Mouse (Mus musculus) lung, postnatal 0 days (tissue): Measurements from ENCODE around the gene Limd1. TPM values are rescaled to one million over a fixed set of nuclear protein-coding genes. Genes with fewer than 3 reads are reported as not detected.

Experiments used
- ATAC-seq: fragments of 200-750 bp; cut with Nextera tagmentation; 2 replicates; pipeline ENCODE4 v1.8.0; 2017; ENCODE audit warnings: moderate library complexity
- DNase-seq: peaks from one replicate; pipeline ENCODE4 v3.0.0-alpha.2; 2016; ENCODE audit warnings: low spot score
- H3K27ac ChIP-seq: fragments of 300-500 bp; sonication (generic); 2 replicates; pipeline ENCODE4 v1.5.1; 2014; ENCODE audit warnings: antibody characterized with exemption, mild to moderate bottlenecking, low read length, mixed read lengths
- H3K27me3 ChIP-seq: fragments of 300-500 bp; sonication (generic); replicated peaks from 2 replicates; pipeline ENCODE4 v1.6.1; 2014; ENCODE audit warnings: low read length, mixed read lengths; ENCODE audit not compliant: insufficient read depth
- H3K36me3 ChIP-seq: fragments of 300-500 bp; sonication (generic); 2 replicates; pipeline ENCODE4 v1.6.1; 2014; ENCODE audit warnings: low read length, mixed read lengths; ENCODE audit not compliant: insufficient read depth
- H3K4me1 ChIP-seq: fragments of 300-500 bp; sonication (generic); 2 replicates; pipeline ENCODE4 v1.6.1; 2014; ENCODE audit warnings: antibody characterized with exemption, low read depth, low read length, mixed read lengths; ENCODE audit not compliant: insufficient read depth
- H3K4me2 ChIP-seq: fragments of 300-500 bp; sonication (generic); replicated peaks from 2 replicates; pipeline ENCODE4 v1.6.1; 2014; ENCODE audit warnings: low read depth, mild to moderate bottlenecking, low read length, moderate library complexity, mixed read lengths
- H3K4me3 ChIP-seq: fragments of 300-500 bp; sonication (generic); 2 replicates; pipeline ENCODE4 v1.5.1; 2014; ENCODE audit warnings: low read depth, low read length
- H3K9ac ChIP-seq: fragments of 300-500 bp; sonication (generic); replicated peaks from 2 replicates; pipeline ENCODE4 v1.6.1; 2014; ENCODE audit warnings: low read depth, mild to moderate bottlenecking
- H3K9me3 ChIP-seq: fragments of 300-500 bp; sonication (generic); 2 replicates; pipeline ENCODE4 v1.6.1; 2016; ENCODE audit warnings: low read length, mixed read lengths
- CTCF ChIP-seq: IDR thresholded peaks from 2 replicates; pipeline ENCODE4 v1.5.1; 2016; ENCODE audit warnings: antibody characterized with exemption, mild to moderate bottlenecking
- EP300 ChIP-seq: IDR thresholded peaks from 2 replicates; pipeline ENCODE4 v1.6.1; 2016; ENCODE audit warnings: antibody characterized with exemption, mild to moderate bottlenecking, control low read depth
- WGBS: fragments of 180-500 bp; shearing (Covaris S2); extraction: QIAGEN DNeasy Blood & Tissue Kit; methylation state at CpG from one replicate; pipeline ENCODE4 v1.1.7; 2014; 5-methylcytosine and 5-hydroxymethylcytosine counted together
- polyA plus RNA-seq: library from polyadenylated mRNA; unstranded; fragments of >200 nt; fragmentation: Nextera tagmentation; extraction: Ambion mirVana; gene quantifications from 2 replicates; pipeline ENCODE4 v1.2.1, GENCODE M21; 2015

Gene Limd1
- polyA plus RNA-seq, 1 experiment from 2014 or later, result 56.3 TPM

GRCm38 (mm10) chr9:123507380-123507779 is 28.9 kb downstream of the Limd1 start:
- 86% methylated on average over 2 of the region's 2 CpGs for WGBS
- DNase-seq, result no peak
- H3K4me3 ChIP-seq, result no peak overlapping the region
- no peak for ATAC-seq
- TF ChIP-seq CTCF (peak; percentile 60), EP300 (no peak)
- H3K27me3 ChIP-seq, result no peaks in the 10 kb centered on the region
- no peak overlapping the region for H3K4me2 ChIP-seq
- H3K9ac ChIP-seq, result no peak overlapping the region
- peak overlapping the region; percentile 29 for H3K27ac ChIP-seq
- H3K36me3 ChIP-seq, result peaks cover 18% of the 10 kb centered on the region
- H3K9me3 ChIP-seq, result no peaks in the 10 kb centered on the region
- H3K4me1 ChIP-seq, result peaks cover 13% of the 10 kb centered on the region

GRCm38 (mm10) chr9:123508986-123509385 is 30.5 kb downstream of the Limd1 start:
- Histone ChIP-seq H3K27me3 (no peaks in the 10 kb centered on the region), H3K4me2 (no peak overlapping the region), H3K9ac (no peak overlapping the region), H3K9me3 (no peaks in the 10 kb centered on the region), H3K4me3 (no peak overlapping the region), H3K4me1 (peaks cover 13% of the 10 kb centered on the region), H3K27ac (no peak overlapping the region), H3K36me3 (peaks cover 17% of the 10 kb centered on the region)
- DNase-seq, result no peak
- TF ChIP-seq EP300 (no peak), CTCF (no peak)
- 82% methylated on average over 2 of the region's 2 CpGs for WGBS
- ATAC-seq, result no peak

- TF ChIP-seq EP300 (no peak), CTCF (no peak)
- ATAC-seq, result no peak
- H3K4me2 ChIP-seq, result no peak overlapping the region
- H3K4me3 ChIP-seq, result no peak overlapping the region
- H3K9ac ChIP-seq, result no peak overlapping the region
- H3K36me3 ChIP-seq, result peaks cover 17% of the 10 kb centered on the region
- no peak overlapping the region for H3K27ac ChIP-seq
- DNase-seq, result no peak
- no peaks in the 10 kb centered on the region for H3K27me3 ChIP-seq
- peaks cover 13% of the 10 kb centered on the region for H3K4me1 ChIP-seq
- no peaks in the 10 kb centered on the region for H3K9me3 ChIP-seq
- WGBS, result 61% methylated on average over 8 of the region's 8 CpGs
Observed at GRCm38 (mm10) chr9:123509638-123510604, 31.4 kb downstream of the Limd1 start.

GRCm38 (mm10) chr9:123510926-123511325 is 32.4 kb downstream of the Limd1 start:
- 58% methylated on average over 5 of the region's 5 CpGs for WGBS

GRCm38 (mm10) chr9:123512482-123512881 is 34.0 kb downstream of the Limd1 start:
- H3K9ac ChIP-seq, result no peak overlapping the region
- 0 out of 2 replicates have a peak overlapping the region, but pooled peaks have one; percentile 59 for H3K27ac ChIP-seq
- H3K4me3 ChIP-seq, result no peak overlapping the region
- H3K4me1 ChIP-seq, result no peaks in the 10 kb centered on the region
- peak; percentile 68 for ATAC-seq
- peaks cover 28% of the 10 kb centered on the region for H3K36me3 ChIP-seq
- 59% methylated on average over 2 of the region's 2 CpGs for WGBS
- TF ChIP-seq EP300 (no peak), CTCF (no peak)
- H3K27me3 ChIP-seq, result no peaks in the 10 kb centered on the region
- DNase-seq, result peak; percentile 79
- H3K9me3 ChIP-seq, result no peaks in the 10 kb centered on the region
- no peak overlapping the region for H3K4me2 ChIP-seq

More at GRCm38 (mm10) chr9:123510926-123511325, 32.4 kb downstream of the Limd1 start:
- no peak for DNase-seq
- H3K27me3 ChIP-seq, result no peaks in the 10 kb centered on the region
- peak overlapping the region; percentile 59; the same call in 1 of the 2 replicates for H3K27ac ChIP-seq
- peaks cover 17% of the 10 kb centered on the region for H3K36me3 ChIP-seq
- H3K4me2 ChIP-seq, result no peak overlapping the region
- TF ChIP-seq CTCF, result no peak
- TF ChIP-seq EP300, result no peak
- H3K4me1 ChIP-seq, result peaks cover 8% of the 10 kb centered on the region
- no peaks in the 10 kb centered on the region for H3K9me3 ChIP-seq
- no peak overlapping the region for H3K4me3 ChIP-seq
- no peak overlapping the region for H3K9ac ChIP-seq
- no peak for ATAC-seq

GRCm38 (mm10) chr9:123515087-123515486 is 36.6 kb downstream of the Limd1 start:
- peaks cover 3% of the 10 kb centered on the region; the same call in 1 of the 2 replicates for H3K4me1 ChIP-seq
- TF ChIP-seq EP300 (no peak), CTCF (no peak)
- no peak overlapping the region for H3K4me2 ChIP-seq
- ATAC-seq (no peak), DNase-seq (no peak)
- H3K27ac ChIP-seq, result no peak overlapping the region
- H3K9ac ChIP-seq, result no peak overlapping the region
- WGBS, result 77% methylated on average over 2 of the region's 2 CpGs
- peaks cover 37% of the 10 kb centered on the region for H3K36me3 ChIP-seq
- no peaks in the 10 kb centered on the region for H3K27me3 ChIP-seq
- no peaks in the 10 kb centered on the region for H3K9me3 ChIP-seq
- H3K4me3 ChIP-seq, result no peak overlapping the region
